Mouse (Mus musculus) adrenal gland (tissue): Measurements from ENCODE around the gene S100a3.

ENCODE experiments used
- intact Hi-C: fragments of 180-260 bp; cut with DNase I; formaldehyde crosslinking; loops from one replicate; pipeline ENCODE4 v1.15.1; 2025
- long read RNA-seq, 2 experiments: library from polyadenylated mRNA; unstranded; transcript quantifications; one replicate each; pipeline ENCODE4 v2.0.0; 2020; ENCODE audit warnings: borderline replicate concordance in 1 of 2; ENCODE audit not compliant: insufficient replicate concordance in 1 of 2

Gene S100a3
- long read RNA-seq, experiment 1: 0 reads
- long read RNA-seq, experiment 2: 0 reads

- intact Hi-C loops: no loop called here
Observed at GRCm38 (mm10) chr3:90560008-90560628, at the start of gene S100a3. TSS of gene S100a3 (plus strand) at chr3:90560578.

GRCm38 (mm10) chr3:90512276-90512675 lies 48.1 kb upstream of the S100a3 start:
- intact Hi-C loops: no loop called here

- intact Hi-C loops: no loop called here
Observed at GRCm38 (mm10) chr3:90512948-90513642, 47.3 kb upstream of the S100a3 start.

GRCm38 (mm10) chr3:90513796-90514590 lies 46.4 kb upstream of the S100a3 start, which contains the start of the genes S100a1 and S100a13:
TSS of gene S100a1 (minus strand) at chr3:90514392.
TSS of gene S100a13 (plus strand) at chr3:90514435.
- intact Hi-C loops: no loop called here

GRCm38 (mm10) chr3:90514691-90515090 lies 45.7 kb upstream of the S100a3 start:
- intact Hi-C loops: no loop called here

- intact Hi-C loops: no loop called here
Observed at GRCm38 (mm10) chr3:90515242-90515641, 45.1 kb upstream of the S100a3 start.

GRCm38 (mm10) chr3:90515789-90516188 lies 44.6 kb upstream of the S100a3 start:
- intact Hi-C loops: no loop called here

GRCm38 (mm10) chr3:90517711-90518110 lies 42.7 kb upstream of the S100a3 start:
- intact Hi-C loops: no loop called here

- intact Hi-C loops: loop anchor here (2.0 to 5.0 kb wide), 2 partner anchors 57 to 91 kb away; no protein-coding TSS in a partner anchor
Observed at GRCm38 (mm10) chr3:90525421-90525820, 35.0 kb upstream of the S100a3 start.

GRCm38 (mm10) chr3:90526076-90526475 lies 34.3 kb upstream of the S100a3 start:
- intact Hi-C loops: loop anchor here (5.0 kb wide), 1 partner anchor 56 kb away; no protein-coding TSS in a partner anchor

- intact Hi-C loops: loop anchor here (5.0 kb wide), 1 partner anchor 56 kb away; no protein-coding TSS in a partner anchor
Observed at GRCm38 (mm10) chr3:90526580-90526979, 33.8 kb upstream of the S100a3 start, which contains the start of gene S100a14. TSS of gene S100a14 (plus strand) at chr3:90526856.

GRCm38 (mm10) chr3:90527291-90527873 lies 33.0 kb upstream of the S100a3 start:
- intact Hi-C loops: loop anchor here (5.0 kb wide), 1 partner anchor 55 kb away; no protein-coding TSS in a partner anchor

GRCm38 (mm10) chr3:90531713-90532112 lies 28.7 kb upstream of the S100a3 start:
- intact Hi-C loops: no loop called here

GRCm38 (mm10) chr3:90535446-90535845 lies 24.9 kb upstream of the S100a3 start:
- intact Hi-C loops: no loop called here

- intact Hi-C loops: no loop called here
Observed at GRCm38 (mm10) chr3:90537141-90537904, 23.1 kb upstream of the S100a3 start, which contains the start of gene S100a16. TSS of gene S100a16 (plus strand) at chr3:90537254.

- intact Hi-C loops: no loop called here
Observed at GRCm38 (mm10) chr3:90537905-90538296, 22.5 kb upstream of the S100a3 start.

GRCm38 (mm10) chr3:90540904-90541303 lies 19.5 kb upstream of the S100a3 start:
- intact Hi-C loops: no loop called here

- intact Hi-C loops: no loop called here
Observed at GRCm38 (mm10) chr3:90549676-90550420, 10.5 kb upstream of the S100a3 start.

- intact Hi-C loops: no loop called here
Observed at GRCm38 (mm10) chr3:90550421-90550790, 10.0 kb upstream of the S100a3 start.

GRCm38 (mm10) chr3:90552231-90552630 lies 8.1 kb upstream of the S100a3 start:
- intact Hi-C loops: no loop called here
